Mouse (Mus musculus): ENCODE measurements around the gene Adgrb3.
"Not testable (repeated sequence)": the region's sequence is repeated elsewhere in the genome, so short reads cannot be mapped to it uniquely, and the experiment has no call there.

The Adgrb3 gene

DNA sequence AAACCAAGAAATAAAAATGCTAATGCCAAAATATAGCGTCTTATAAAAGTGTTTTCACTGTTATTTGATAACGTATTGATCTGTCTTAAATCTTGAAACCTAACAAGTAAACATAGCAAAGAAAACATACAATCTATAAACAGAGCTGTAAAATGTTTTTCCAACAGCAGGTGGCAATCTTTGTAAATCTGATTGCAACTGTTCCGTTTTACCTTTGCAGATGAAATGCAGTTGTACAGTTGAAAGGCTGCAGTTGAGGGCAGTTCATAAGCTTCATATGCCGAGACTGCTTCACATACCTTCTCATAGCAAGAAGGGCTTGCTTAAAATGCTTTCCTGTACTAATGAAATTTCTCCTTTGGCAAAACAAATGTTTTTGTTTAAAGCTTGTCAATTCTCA is 302.5 kb downstream of the Adgrb3 start:
- peak; percentile 8 for DNase-seq (ENCODE audit: inconsistent ontology term)

DNA sequence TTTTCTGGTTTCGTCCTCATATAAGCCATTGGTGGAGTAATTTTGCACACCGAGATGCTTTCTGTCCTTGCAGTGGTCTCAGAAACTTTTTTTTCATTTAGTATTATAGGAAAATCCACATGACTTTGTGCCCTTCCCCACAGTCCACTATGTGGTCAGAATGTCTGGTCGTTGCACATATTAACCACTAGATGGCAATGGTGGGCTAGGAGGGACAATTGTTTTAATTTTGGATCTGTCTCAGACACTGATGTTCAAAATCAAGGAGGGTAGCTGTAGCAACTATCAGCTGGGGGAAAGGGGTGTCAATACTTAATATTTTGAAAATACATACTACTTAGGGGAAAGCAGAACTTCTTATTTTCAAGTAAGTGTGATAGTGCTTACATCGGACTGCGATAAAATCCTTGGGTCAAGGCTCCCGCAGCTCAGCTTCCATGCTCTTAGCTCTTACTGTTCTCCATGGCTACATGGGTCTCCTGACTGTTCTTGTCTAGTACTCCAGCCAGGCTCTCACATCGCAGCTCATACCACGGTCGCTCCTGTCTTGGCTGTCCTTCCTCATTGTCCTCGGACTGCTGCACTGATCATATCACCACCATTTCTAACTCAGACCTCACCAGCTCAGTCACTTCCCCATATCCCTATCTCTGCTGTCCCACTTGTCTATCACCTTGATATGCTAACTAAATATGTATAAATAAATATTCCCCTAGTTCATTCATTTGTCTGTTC is 319.0 kb downstream of the Adgrb3 start:
- peak; percentile 11 for DNase-seq (ENCODE audit: inconsistent ontology term)

DNA sequence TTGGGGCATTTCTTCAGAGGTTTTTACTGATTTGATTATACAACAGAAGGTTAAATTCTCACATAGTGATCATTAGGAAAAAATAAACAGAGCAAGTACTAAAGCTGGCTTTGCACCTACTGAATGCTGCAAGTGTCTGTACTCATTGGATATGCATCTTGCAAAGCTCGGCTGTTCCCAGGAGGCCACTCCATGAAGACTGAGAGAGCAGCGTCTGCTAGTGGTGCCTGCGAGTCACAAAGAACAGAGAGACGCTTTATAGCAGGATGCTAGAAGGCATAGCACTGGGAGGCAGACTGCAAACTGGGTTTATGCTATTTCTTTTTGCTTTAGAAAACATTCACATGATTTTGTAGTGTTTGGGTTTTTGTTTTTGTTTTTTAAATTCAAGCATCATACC is 325.2 kb downstream of the Adgrb3 start:
- DNase-seq (ENCODE audit: inconsistent ontology term): no peak

DNA sequence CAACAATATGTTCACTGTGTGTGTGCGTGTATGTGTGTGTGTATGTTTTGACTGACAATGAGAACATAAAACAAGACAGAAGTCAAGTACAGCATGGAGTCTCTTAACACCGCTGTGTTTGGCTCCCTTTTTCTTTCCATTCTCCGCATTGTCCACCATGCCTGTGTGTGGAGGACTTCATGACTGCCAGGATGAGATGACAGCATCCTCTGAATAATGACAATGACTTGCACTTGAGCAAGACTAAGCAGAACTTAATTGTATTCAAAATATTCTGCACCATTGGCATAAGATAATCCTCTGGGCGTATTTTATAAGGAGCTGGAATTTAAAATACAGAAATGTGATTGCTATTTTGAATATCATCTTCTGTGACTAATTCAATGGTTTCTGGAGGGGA is 326.0 kb downstream of the Adgrb3 start:
- no peak for DNase-seq (ENCODE audit: inconsistent ontology term)

DNA sequence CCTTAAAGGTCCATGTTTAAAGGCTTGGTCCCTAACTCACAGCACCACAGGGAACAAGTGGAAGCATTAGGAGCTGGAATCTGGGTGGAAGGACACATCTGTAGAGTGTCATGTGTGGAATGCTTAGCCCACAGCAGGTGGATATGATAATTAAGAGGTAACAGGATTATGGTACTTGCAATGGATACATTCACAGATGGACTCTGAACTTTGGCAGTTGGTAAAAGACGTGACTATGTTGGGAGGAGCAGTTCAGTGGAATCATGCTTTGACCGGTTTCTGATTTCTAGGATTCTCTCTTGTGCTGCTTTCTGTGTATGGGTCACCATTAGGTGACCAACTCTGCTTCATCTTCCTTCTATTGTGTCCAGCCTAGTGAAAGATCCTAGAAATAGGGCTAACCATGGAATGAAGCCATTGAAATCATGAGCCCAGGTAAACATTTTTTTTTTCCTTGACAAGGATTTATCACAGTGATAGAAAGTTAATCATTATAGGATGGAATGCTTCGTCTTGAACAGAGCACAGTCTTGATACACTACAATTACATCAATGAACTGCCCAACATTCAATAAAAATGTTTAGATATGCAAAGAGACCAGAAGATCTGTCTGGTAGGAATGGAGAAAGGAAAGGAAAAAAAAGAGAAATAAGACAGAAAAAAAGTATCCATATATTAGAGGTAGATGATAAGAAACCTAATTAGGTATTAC is 334.1 kb downstream of the Adgrb3 start:
- no peak for DNase-seq (ENCODE audit: inconsistent ontology term)

DNA sequence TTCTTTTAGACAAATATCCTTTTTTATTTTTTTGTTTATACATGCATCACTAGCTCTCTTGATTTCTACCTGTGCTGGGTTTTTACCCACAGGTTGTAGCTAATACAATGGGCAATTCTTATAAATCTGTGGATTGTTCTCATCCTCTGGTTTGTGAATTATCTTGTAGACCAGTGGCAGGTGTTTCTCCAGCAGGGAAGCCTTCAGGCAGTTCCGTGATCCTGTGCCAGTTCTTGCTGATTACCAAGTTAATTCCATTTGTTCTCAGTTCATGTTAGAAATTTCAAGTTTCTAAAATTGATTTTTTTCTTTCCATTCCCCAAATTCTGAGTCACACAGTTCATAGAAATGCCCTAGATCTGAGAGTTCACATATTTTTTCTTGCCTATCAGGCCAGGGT is 338.0 kb downstream of the Adgrb3 start:
- DNase-seq (ENCODE audit: inconsistent ontology term): no peak

DNA sequence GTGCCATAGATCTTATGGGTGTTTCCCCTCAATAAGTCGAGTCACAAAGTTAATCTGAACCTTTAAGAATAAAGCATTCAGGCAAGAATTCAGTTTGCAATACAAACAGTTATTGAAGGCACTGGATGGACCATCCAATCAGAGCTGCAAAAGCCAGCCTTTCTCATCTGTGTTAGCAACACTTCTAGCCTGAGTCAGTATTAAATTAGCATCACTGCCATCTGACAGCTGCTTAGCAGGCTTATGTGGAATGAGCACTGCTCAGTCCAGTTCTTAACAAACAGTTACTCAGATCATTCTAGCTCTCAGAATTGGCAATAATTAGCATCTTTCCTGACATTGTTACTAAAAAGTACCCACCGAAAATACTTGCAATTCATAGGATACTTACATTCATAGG is 339.3 kb downstream of the Adgrb3 start:
- DNase-seq (ENCODE audit: inconsistent ontology term): no peak

DNA sequence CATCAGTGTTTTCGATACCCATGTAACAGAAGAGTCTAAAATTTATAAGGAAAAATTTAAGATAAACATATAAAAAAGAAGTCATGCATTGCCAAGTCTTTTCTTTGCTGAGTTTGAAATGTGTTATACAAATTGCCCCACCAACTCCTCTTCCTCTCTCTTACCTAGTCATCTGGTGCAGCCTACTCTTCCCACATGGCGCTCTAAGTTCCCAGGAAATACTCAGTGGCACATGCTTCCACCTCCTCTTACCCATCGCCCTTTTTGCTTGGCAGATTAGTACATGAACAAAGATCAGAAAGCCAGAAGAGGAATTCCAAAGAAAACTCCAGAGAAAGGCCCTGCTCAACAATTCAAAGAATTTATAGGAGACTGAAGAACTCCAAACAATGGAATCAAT is 353.8 kb downstream of the Adgrb3 start:
- no peak for DNase-seq (ENCODE audit: inconsistent ontology term)

DNA sequence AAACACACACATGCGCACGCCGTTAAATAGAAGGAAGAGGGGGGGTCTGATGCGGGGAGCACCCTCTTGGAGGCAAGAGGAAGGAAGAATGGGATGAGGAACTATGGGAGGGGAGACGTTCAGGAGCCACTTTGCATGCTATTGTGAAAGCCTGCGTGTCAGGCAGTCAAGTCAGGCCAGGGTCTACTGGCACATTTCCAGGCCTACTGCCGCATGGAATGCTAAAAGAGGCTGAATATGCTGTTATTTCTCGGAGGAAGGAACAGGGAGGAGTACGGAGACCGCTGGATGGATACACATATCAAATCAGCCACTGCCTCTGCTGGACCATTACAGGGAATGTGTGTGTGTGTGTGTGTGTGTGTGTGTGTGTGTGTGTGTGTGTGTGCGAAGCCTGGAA is 355.0 kb downstream of the Adgrb3 start:
- no peak for DNase-seq (ENCODE audit: inconsistent ontology term)

DNA sequence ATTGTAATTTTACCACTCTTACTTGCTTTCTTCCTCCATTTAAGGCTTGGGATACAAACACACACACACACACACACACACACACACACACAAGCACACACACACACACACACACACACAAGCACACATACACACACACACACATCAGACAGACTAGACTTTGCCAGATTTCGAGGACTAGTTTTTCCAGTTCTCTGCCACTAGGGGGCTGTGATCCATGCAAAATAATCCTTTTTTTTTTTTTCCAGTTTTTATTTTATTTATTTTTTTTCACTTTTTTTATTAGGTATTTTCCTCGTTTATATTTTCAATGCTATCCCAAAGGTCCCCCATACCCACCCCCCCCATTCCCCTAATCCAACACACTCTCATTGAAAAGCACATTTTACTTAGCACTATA is 357.9 kb downstream of the Adgrb3 start:
- DNase-seq (ENCODE audit: inconsistent ontology term): not testable (repeated sequence)

DNA sequence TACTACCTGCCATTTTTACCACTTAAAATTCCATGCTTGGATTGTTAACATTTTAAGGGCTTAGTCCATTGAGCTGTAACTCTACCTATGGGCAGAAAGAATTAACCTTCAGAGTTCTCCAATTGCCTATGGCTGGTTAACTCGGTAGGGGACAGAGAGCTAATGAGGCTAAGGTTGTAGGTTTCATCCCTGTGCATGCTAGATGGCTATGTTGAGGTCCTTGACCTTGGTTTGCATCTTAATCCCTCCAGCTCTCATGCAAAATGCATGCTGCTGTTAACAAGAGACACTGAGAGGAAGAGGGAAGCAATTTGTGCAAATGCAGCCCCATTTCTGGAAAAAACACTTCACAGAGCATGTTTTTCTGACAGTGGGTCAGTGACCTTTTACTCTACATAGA is 366.9 kb downstream of the Adgrb3 start:
- DNase-seq (ENCODE audit: inconsistent ontology term): no peak

DNA sequence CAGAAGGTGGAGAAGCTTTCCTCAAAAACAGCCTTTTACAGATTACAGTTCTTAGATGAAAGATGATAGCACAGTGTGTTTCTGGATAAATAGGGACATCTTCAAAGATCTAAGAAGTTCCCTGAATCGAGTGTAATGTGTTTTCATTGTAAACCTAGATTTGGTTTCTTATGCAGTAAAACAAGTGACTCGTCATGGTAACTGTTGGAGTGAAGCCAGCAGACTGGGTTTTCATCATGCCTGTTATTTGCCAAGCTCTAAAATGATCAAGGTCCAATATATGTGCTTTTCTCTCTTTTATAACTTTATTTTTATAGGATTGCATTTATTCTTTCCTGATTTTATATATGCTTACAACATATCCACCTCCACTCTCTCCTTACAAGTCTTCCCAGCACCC is 394.0 kb downstream of the Adgrb3 start:
- peak; percentile 0 for DNase-seq (ENCODE audit: inconsistent ontology term)

DNA sequence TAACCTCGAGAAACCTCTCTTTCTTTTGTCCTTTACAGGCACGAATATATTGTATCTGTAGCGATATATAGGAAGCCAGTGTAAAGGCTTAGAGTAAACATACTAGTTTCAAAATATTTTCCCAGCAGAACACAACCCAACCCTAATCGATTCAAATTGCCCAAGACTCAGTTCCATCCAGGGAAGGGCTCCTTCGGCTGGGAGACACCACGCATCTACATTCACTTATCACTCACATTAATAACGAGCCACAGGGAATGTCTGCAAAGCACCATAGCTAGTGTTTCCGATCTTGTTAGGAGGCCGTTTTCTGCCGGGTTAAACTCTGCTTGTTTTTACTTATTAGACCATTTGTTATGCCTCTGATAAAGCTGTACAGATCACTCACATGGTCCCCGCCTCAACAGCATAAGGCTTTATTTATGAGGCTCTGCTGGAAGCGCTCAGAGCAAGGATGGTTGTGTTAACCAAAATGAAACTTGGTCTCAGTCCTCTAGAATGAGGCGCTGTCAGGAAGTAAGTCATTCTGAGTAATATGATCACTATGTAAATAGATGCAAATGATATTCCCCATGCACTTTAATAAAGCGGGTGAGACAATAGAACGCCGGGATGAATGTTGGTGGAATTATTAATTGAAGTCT is 399.2 kb downstream of the Adgrb3 start:
- no peak for DNase-seq (ENCODE audit: inconsistent ontology term)

DNA sequence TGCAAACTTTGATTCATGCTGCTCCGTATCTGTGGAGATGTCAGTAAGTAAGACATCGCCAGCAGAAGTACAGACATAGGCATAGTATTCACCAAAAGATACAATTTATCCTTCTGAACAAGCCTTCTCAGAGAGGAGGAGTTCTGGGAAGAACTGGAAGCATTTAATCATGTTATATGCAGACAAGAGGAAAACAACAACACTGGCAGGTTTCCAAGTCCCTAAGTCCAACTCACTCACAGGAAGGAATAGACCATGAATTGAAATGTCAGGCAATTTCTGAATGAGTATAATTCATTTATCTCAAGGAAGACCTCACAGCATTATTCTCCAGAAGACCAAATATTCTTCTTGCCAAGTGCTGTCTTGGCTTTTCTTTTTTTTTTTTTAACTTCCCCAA is 408.8 kb downstream of the Adgrb3 start:
- DNase-seq (ENCODE audit: inconsistent ontology term): no peak

DNA sequence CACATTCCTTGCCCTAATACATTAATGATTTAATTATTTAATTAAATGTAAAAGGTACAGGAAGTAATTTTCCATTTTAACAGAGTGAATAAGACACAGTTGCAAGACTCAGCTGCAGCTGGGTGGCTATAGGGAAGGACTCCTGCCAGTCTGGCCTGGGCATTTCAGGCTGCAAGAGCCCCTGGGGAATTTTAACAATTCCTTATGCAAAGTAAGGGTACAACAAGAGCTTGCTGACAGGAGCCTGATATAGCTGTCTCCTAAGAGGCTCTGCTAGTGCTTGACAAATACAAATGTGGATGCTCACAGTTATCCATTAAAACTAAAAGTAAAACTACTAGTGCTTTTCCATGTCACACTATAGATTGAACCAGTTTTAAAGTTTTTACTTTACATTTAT is 410.1 kb downstream of the Adgrb3 start:
- no peak for DNase-seq (ENCODE audit: inconsistent ontology term)

DNA sequence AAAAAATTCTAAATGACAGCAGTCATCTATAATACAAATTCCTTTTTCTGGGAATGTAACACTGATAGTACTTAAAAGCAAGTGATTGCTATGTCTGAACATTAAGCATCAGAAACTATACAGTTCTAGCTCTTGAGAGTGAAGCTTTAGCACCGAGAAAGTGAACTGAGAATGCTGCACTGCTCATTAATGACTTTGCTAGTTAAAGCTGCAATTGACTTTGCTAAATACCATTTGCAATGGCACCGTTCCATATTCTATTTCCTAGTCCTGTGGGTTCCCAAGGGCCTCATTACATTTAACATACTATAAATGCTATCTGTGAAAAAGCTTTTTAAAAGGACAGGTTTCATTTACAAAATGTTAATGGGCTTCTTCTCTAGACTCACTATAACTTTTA is 414.4 kb downstream of the Adgrb3 start:
- DNase-seq (ENCODE audit: inconsistent ontology term): no peak

DNA sequence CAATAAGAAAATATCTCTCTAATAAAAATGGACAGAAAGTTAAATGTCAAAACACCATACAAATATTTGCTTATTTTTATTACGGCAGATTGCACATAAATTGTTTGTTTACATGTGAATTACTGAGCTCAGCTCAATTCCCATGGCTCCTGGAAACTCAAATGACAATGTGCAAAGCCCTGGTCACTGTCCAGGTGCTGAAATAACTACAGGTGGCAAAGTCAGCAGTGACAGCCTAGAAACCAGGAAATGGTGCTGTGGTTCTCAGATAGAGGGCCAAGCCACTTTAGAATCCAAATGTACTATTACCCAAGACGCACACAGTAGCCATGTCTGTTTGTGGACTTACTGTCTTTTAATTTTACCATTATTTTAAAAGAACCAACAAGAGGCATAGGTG is 465.3 kb downstream of the Adgrb3 start:
- DNase-seq (ENCODE audit: inconsistent ontology term): no peak

DNA sequence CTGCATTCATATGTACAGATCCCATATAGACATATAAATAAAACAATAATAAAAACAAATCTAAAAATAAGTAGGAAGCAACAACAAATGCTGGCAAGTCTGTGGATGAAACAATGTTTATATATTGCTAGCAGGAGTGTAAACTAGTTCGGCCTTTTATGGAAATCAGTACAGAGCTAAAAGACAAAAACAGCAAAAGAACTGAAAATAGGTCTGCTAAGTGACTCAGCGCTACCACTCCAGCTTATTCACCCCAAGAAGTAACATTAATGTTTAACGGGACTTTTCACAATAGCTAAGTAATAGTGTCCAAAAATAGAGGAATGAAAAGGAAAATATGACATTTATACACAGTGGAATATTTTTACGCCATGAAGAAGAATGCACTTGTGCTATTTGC is 471.0 kb downstream of the Adgrb3 start:
- DNase-seq (ENCODE audit: inconsistent ontology term): no peak

DNA sequence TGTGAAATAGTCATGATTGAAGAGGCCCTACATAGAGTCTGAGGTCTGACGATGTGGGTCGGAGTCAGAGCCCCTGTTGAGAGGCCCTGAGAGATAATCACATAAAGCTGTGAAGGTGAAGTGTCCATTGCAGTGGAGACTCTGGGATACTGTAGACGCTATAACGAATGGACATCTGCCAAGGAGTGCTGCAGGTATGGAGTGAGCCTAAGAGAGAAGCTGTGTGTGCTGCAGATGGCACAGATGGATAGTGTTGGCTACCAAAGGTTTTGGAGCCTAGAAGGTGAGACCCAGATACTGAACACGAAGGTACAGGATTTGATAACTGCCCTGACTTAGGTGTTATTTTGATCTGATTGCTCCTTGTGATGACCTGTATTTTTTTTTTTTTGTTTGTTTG is 474.0 kb downstream of the Adgrb3 start:
- no peak for DNase-seq (ENCODE audit: inconsistent ontology term)

DNA sequence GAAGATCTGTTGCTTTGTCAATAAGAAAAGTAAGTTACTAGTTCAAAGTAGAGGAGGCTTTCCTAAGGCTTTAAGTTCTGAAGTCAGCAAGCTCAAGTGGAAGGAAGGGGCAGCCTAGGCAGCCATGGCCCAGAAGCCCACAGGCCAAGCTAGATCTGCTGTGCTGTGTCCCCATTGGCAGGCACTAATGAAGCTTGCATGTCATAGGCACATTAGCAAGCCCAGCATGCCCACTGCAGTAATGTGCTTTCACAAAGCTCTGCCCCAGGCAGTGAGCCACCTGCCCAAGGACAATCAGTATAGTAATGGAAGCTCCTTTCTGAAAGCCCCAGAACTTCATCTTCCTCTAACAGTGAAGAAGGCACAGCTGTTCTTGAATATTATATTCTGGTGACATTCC is 484.6 kb downstream of the Adgrb3 start:
- no peak for DNase-seq (ENCODE audit: inconsistent ontology term)

DNA sequence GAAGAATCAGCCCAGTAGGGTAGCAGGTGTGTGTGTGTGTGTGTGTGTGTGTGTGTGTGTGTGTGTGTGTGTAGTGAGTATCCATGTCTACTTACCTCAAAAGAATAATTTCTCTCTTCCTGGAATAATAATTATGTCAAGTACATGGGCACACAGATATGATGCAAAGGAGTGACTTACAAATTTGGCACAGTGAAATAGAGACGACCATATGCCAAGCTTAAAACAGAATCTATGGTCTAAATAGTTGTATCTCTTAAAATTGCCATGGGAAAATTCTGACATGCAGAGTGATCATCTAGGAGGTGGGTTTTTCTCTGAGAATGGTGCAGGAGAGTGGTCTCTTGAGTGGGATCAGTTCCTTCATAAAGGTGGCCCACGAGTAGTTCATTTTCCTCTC is 504.1 kb downstream of the Adgrb3 start:
- DNase-seq (ENCODE audit: inconsistent ontology term): no peak

DNA sequence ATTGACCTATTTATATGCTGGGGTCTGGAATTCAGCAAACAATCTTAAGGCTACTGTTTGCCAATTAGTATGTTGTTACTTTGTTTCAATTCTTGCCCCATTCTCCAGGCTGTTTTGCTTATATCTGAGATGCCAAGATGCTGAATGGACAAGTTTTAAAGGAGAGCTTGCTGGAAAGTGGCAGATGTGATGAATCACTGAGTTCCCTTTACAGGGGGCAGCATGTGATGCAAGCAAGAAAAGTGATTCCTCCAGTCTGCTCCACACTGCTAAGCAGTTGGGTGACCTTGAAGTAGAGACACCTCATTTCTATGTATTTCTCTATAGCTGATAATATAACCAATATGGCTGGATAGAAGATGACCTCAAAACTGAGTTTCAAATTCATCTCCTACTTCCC is 512.4 kb downstream of the Adgrb3 start:
- DNase-seq (ENCODE audit: inconsistent ontology term): no peak

DNA sequence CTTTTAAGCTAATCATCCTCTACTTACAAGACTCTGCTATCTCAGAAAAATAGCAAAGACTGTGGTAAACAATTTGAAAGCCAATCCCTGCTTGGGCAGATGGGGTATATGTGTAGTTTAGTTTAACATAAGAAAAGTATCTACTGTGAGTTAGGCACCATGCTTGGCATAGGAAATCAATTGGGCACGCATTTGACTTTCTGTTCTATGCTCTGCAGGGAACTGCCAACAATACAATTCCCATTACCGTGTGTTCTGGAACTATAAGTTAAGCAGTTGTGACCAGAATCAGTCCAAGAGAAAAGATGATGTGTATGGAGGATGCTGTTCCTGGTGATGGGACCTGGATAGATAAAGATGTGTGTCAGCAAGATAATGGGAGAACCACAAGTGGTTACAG is 517.2 kb downstream of the Adgrb3 start:
- no peak for DNase-seq (ENCODE audit: inconsistent ontology term)
